Mouse (Mus musculus) c-Kit-positive CD71-positive TER-119-negative erythroid progenitor cells, embryonic 14.5 days (primary cell): ENCODE data around the gene Cldn34c2.
"Not testable (repeated sequence)": the region's sequence is repeated elsewhere in the genome, so short reads cannot be mapped to it uniquely, and the experiment has no call there.

Experiments used
- DNase-seq: peaks from one replicate; pipeline ENCODE4 v3.0.0-alpha.2; 2013; ENCODE audit warnings: low read depth

The Cldn34c2 gene

GRCm38 (mm10) chrX:123581400-123581799 is at the start of gene Cldn34c2:
Gene Cldn34c2, plus strand, starts transcription at chrX:123581700.
- not testable (repeated sequence) for DNase-seq

DNA sequence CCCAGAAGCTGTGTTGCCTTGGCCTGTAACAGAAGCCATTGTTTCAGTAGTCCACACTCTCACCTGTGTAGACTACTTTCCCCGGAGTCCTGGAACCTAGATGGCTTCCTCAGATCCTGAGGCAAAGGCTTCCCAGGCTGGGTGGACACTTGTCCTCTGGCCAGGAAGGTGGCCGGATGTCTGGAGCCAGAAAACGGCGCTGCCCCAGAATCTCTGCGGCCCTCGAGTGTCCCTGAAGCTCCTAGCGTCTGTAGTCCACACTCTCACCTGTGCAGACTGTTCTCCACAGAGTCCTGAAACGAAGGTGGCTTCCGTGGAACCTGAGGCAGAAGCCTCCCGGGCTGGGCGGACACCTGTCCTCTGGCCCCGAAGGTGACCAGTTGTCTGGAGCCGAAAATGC is 30.1 kb upstream of the Cldn34c2 start:
- not testable (repeated sequence) for DNase-seq

GRCm38 (mm10) chrX:123612158-123612828 is 30.8 kb downstream of the Cldn34c2 start:
- not testable (repeated sequence) for DNase-seq
